Mouse (Mus musculus) mouse embryonic stem cell (cell line): ENCODE measurements around the gene Gm10024.
"Not testable (repeated sequence)": the region's sequence is repeated elsewhere in the genome, so short reads cannot be mapped to it uniquely, and the experiment has no call there.

Source experiments
- in situ Hi-C, 2 experiments: fragments of 300-500 bp; cut with MboI; formaldehyde crosslinking; loops; 1 replicate in 1 of 2; 3 replicates in 1 of 2; pipeline ENCODE4 v1.14.3; 2019 to 2020; ENCODE audit warnings: low sequenced_read_pairs in 2 of 2, low pct_unique_long_range_greater_than_20kb in 1 of 2, mixed read lengths in 1 of 2; ENCODE audit not compliant: unreplicated experiment in 1 of 2

Gene Gm10024

GRCm38 (mm10) chr10:77724855-77725254 lies 13.6 kb downstream of the Gm10024 start:
- in situ Hi-C loops, result loop anchor here in 1 of 2 experiments (25.0 kb wide), 1 partner anchor 638 kb away; no protein-coding TSS in a partner anchor

- in situ Hi-C loops, result loop anchor here in 1 of 2 experiments (25.0 kb wide), 1 partner anchor 639 kb away; no protein-coding TSS in a partner anchor
These were observed 14.9 kb downstream of the Gm10024 start, which contains the start of gene Gm10100 for GRCm38 (mm10) chr10:77726186-77726585. TSS of gene Gm10100 (plus strand) at chr10:77726486.

- in situ Hi-C loops, result loop anchor here in 1 of 2 experiments (25.0 kb wide), 1 partner anchor 641 kb away; no protein-coding TSS in a partner anchor
These were observed 17.0 kb downstream of the Gm10024 start for GRCm38 (mm10) chr10:77728280-77728679.

DNA sequence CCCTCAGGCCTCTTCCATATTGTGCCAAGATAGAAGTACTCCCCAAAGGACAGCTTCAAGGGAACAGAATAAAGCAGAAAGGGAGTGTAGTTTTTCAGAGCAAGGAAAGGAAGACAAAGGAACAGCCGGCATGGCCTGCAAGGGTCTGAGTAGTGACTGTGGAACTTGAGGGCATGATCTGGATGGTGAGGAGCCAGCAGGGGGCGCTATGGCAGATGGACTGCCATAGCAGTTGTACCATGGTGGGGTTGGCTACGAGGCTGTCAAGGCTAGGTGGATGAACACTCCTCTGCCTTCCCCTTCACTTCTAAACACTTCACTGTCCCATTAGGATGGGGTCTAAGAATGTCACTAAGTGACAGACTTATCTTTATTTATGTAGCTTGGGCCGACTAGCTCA lies 18.0 kb downstream of the Gm10024 start:
- in situ Hi-C loops, result loop anchor here in 1 of 2 experiments (25.0 kb wide), 1 partner anchor 642 kb away; no protein-coding TSS in a partner anchor

GRCm38 (mm10) chr10:77735928-77736327 lies 24.7 kb downstream of the Gm10024 start:
- in situ Hi-C loops, result loop anchor here in 1 of 2 experiments (25.0 kb wide), 1 partner anchor 649 kb away; no protein-coding TSS in a partner anchor

DNA sequence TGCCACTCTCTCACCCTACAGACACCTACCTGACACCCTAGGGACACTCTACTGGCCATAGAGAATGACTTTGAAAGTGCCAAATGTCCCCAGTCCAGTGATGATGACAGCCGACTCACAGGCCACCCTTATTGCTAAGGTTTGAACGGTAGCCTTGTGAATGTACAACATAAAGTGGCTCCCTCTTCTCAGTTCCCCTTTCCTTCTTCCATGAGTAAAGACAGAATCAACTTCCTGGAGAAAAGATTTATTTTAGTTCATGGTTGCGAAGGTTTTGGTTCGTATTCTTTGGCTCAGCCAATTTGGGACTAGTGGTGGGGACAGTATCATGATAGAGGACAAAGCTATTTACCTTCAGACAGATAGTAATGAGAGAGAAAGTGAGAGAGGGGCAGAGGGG lies 27.7 kb downstream of the Gm10024 start:
- in situ Hi-C loops, result loop anchor here in 1 of 2 experiments (25.0 kb wide), 1 partner anchor 652 kb away; no protein-coding TSS in a partner anchor

DNA sequence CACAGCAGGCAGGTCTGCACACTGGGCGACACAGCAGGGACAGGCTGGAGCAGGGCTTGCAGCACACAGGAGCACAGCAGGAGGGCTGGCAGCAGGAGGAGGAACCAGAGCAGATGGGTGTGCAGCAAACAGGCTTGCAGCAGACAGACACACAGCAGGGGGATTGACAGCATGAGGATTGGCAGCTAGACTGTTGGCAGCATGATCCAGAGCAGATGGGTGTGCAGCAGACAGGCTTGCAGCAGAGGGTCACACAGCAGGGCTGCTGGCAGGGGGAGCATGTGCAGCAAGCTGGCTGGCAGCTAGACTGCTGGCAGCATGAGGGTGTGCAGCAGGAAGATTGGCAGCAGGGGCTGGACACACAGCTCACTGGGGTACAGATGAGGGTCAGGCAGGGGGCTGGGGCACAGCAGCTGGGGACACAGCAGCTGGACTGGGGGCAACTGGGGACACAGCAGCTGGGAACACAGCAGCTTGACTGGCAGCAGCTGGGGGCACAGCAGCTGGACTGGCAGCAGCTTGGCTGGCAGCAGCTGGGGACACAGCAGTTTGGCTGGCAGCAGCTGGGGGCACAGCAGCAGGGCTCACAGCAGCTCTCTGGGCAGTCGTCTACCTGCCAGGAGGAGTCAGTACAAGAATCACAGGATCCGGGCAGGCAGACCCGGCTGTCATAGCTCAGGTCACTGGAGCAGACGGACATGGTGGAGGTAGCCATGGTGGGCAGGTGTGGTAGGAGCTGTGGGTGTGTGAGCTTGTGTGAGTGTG lies 30.8 kb downstream of the Gm10024 start, which contains the start of gene Gm18596:
Gene Gm18596 (minus strand): TSS at position 715 of the 765 bp plus-strand sequence.
- in situ Hi-C loops, result loop anchor here in 1 of 2 experiments (25.0 kb wide), 1 partner anchor 655 kb away; no protein-coding TSS in a partner anchor

DNA sequence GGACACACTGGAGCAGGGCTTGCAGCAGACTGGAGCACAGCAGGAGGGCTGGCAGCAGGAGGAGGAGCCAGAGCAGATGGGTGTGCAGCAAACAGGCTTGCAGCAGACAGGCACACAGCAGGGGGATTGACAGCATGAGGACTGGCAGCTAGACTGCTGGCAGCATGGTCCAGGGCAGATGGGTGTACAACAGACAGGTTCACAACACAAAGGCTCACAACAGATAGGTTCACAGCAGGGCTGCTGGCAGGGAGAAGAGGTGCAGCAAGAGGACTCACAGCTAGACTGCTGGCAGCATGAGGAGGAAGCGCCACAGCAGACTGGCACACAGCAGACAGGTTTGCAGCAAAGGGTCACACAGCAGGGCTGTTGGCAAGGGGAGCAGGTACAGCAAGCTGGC lies 39.4 kb downstream of the Gm10024 start:
- in situ Hi-C loops, result not testable (repeated sequence)

DNA sequence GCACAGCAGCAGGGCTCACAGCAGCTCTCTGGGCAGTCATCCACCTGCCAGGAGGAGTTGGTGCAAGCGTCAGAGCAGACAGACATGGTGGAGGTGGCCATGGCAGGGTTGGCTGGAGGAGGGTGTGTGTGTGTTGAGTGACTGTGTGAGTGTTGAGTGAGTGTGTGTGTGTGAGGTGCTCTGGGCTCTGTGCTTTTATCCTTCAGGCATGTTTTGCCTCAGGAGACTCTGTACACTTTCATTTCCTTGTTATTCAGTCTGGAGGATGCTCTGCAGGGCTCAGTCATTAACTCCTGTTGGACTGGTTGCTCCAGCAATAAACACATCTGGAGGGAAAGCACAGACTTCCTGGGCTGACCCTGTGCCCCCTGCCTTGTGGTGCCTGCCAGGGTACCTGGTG lies 40.0 kb downstream of the Gm10024 start, which contains the start of gene Gm9736:
Gene Gm9736 (minus strand): TSS at position 101 of the 400 bp plus-strand sequence.
- in situ Hi-C loops, result not testable (repeated sequence)

DNA sequence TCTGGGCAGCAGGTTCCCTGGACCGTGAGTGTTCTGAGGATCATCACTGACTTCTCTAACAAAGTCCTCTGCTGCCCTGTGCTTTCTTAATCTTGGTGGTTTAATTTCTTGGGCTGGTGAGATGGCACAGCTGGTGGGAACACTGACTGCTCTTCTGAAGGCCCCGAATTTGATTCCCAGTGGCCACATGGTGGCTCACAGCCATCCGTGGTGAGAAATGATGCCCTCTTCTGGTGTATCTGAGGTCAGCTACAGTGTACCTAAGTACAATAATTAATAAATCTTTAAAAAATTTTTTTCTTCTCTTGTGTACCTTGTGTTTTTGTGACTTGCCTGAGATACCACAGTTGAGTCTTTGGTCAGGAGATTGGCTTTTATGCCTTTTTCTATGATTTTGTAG lies 41.1 kb downstream of the Gm10024 start:
- in situ Hi-C loops, result not testable (repeated sequence)

DNA sequence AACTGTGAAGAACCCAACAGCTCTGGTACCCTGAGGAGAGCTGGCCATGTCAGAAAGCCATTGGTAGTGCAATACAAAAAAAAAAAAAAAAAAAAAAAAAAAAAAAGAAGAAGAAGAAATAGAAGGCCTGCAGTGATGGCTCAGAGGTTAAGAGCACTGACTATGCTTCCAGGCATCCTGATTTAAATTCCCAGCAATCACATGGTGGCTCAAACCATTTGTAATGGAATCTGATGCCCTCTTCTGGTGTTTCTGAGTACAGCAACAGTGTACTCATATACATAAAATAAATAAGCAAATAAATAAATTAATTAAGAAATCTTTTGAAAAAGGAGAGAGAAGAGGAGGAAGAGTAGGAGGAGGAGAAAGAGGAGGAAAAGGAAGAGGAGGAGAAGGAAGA lies 42.2 kb downstream of the Gm10024 start:
- in situ Hi-C loops, result no loop called here

DNA sequence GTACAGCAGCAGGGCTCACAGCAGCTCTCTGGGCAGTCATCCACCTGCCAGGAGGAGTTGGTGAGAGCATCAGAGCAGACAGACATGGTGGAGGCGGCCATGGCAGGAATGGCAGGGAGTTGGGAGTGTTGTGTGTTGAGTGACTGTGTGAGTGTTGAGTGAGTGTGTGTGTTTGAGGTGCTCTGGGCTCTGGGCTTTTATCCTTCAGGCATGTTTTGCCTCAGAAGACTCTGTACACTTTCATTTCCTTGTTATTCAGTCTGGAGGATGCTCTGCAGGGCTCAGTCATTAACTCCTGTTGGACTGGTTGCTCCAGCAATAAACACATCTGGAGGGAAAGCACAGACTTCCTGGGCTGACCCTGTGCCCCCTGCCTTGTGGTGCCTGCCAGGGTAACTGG lies 48.3 kb downstream of the Gm10024 start, which contains the start of gene Gm3233:
Gene Gm3233 (minus strand): TSS at position 101 of the 400 bp plus-strand sequence.
- in situ Hi-C loops, result not testable (repeated sequence)
